Mouse (Mus musculus): ENCODE data around the gene Nid2. TPM values are rescaled to one million over a fixed set of nuclear protein-coding genes. Genes with fewer than 3 reads are reported as not detected.

The Nid2 gene
- polyA plus RNA-seq, 2 experiments, result 87.3 to 112 TPM

GRCm38 (mm10) chr14:19823321-19824142, 72.5 kb downstream of the Nid2 start, which contains the start of gene Rtraf:
Rtraf (minus strand) TSS chr14:19823824.
- Histone ChIP-seq H3K9me3 (ENCODE audit: control insufficient read depth, low read length) (no peaks in the 10 kb centered on the region), H3K4me3 (replicated peaks; ENCODE audit: low read length) (peak within 1 kb of the TSS; percentile 82), H3K27ac (replicated peaks; ENCODE audit: low read depth, low read length) (peak within 1 kb of the TSS; percentile 70), H3K9ac (ENCODE audit: low read depth, low read length, severe bottlenecking) (peak within 1 kb of the TSS; percentile 85), H3K4me1 (ENCODE audit: control insufficient read depth, insufficient read depth, low read length) (peaks cover 6% of the 10 kb centered on the region; the same call in 1 of the 2 replicates), H3K4me2 (replicated peaks; ENCODE audit: low read depth, low read length, severe bottlenecking) (peak within 1 kb of the TSS; percentile 72), H3K27me3 (ENCODE audit: control insufficient read depth, insufficient read depth, low read length) (no peaks in the 10 kb centered on the region), H3K36me3 (ENCODE audit: control insufficient read depth, insufficient read depth, low read length) (peaks cover 22% of the 10 kb centered on the region)
- 2% methylated on average over 58 of the region's 80 CpGs for WGBS
- TF ChIP-seq POLR2A (IDR thresholded peaks at IDR 0.05; ENCODE audit: borderline replicate concordance, extremely low read depth, insufficient read depth, insufficient read length), result peak; percentile 53; the same call in 1 of the 2 replicates
- ATAC-seq (ENCODE audit: low FRiP score, low read depth), result peak; percentile 99
- DNase-seq (ENCODE audit: low spot score), result peak; percentile 96

GRCm38 (mm10) chr14:19825481-19825880, 74.4 kb downstream of the Nid2 start:
- H3K4me3 ChIP-seq (replicated peaks; ENCODE audit: low read length), result no peak overlapping the region
- no peak overlapping the region for H3K9ac ChIP-seq (ENCODE audit: low read depth, low read length, severe bottlenecking)
- WGBS, result 67% methylated on average over 11 of the region's 11 CpGs
- H3K9me3 ChIP-seq (ENCODE audit: control insufficient read depth, low read length), result no peaks in the 10 kb centered on the region
- no peak overlapping the region for H3K27ac ChIP-seq (replicated peaks; ENCODE audit: low read depth, low read length)
- no peak for ATAC-seq (ENCODE audit: low FRiP score, low read depth)
- H3K4me2 ChIP-seq (replicated peaks; ENCODE audit: low read depth, low read length, severe bottlenecking), result no peak overlapping the region
- peaks cover 11% of the 10 kb centered on the region for H3K36me3 ChIP-seq (ENCODE audit: control insufficient read depth, insufficient read depth, low read length)
- no peaks in the 10 kb centered on the region for H3K27me3 ChIP-seq (ENCODE audit: control insufficient read depth, insufficient read depth, low read length)
- no peak for TF ChIP-seq POLR2A (IDR thresholded peaks at IDR 0.05; ENCODE audit: borderline replicate concordance, extremely low read depth, insufficient read depth, insufficient read length)
- DNase-seq (ENCODE audit: low spot score), result no peak
- H3K4me1 ChIP-seq (ENCODE audit: control insufficient read depth, insufficient read depth, low read length), result peaks cover 6% of the 10 kb centered on the region; the same call in 1 of the 2 replicates

DNA sequence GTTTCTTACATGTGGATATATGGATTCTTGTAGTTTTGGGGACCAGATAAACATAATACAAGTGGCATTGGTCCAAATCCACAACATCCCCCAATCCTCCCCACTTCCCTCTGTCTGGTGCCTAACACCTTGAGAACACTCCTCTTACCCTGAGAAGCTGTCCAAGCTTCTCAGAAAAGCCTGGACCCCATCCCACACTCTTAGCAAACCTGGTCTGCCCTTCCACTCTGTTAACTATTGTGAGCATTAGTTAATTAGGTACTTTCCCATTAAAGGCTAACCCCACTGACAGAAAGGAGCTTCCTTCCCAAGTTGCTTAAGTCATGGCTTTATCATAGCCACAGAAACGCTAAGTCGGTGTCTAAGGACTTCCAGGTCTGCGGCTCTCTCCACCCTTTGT, 85.2 kb downstream of the Nid2 start:
- Histone ChIP-seq H3K4me1 (ENCODE audit: control insufficient read depth, insufficient read depth, low read length) (no peaks in the 10 kb centered on the region), H3K4me3 (replicated peaks; ENCODE audit: low read length) (no peak overlapping the region)
- no peak for ATAC-seq (ENCODE audit: low FRiP score, low read depth)

DNA sequence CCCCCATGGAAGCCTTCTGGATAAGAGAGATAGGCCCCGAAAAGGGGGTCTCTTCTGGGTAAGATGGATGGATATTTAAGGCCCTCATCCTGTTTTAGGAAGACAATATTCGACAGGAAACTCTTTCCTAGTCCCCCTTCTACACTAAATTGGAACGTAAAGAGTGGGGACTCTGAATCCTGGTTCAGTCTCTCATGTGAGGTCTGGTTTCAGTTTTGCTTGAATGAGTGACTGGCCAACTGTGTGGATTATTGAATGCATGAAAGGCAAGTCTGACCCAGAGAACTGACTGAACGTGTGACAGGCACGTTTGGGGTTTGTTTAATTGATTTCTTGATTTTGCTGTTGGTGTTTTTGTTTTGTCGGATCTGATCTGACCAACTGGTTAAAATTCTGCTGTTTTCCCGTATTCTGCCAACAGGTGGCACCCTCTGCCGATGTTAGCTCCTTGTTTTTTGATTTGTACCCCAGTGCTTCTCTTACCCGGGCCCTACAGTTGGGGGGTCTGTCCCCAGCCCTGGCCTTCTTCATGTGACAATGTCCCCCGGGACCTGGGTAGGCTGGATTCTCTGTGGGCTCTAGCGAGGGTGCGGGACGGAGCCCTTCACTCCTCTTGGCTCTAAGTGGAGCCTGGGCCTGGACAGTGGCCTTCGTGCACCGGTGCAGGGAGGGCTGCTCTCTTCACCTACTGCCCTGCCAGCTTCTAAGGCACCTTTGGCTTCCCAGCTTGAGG, 88.7 kb downstream of the Nid2 start:
- no peak for TF ChIP-seq POLR2A (IDR thresholded peaks at IDR 0.05; ENCODE audit: borderline replicate concordance, extremely low read depth, insufficient read depth, insufficient read length)
- H3K36me3 ChIP-seq (ENCODE audit: control insufficient read depth, insufficient read depth, low read length), result no peaks in the 10 kb centered on the region
- no peaks in the 10 kb centered on the region for H3K27me3 ChIP-seq (ENCODE audit: control insufficient read depth, insufficient read depth, low read length)
- H3K27ac ChIP-seq (replicated peaks; ENCODE audit: low read depth, low read length), result no peak overlapping the region
- peak; percentile 34; the same call in 1 of the 2 replicates for ATAC-seq (ENCODE audit: low FRiP score, low read depth)
- WGBS, result 28% methylated on average over 15 of the region's 15 CpGs
- peak overlapping the region; percentile 29; the same call in 1 of the 2 replicates for H3K9ac ChIP-seq (ENCODE audit: low read depth, low read length, severe bottlenecking)
- H3K4me2 ChIP-seq (replicated peaks; ENCODE audit: low read depth, low read length, severe bottlenecking), result peak overlapping the region; percentile 32
- no peaks in the 10 kb centered on the region for H3K4me1 ChIP-seq (ENCODE audit: control insufficient read depth, insufficient read depth, low read length)
- H3K9me3 ChIP-seq (ENCODE audit: control insufficient read depth, low read length), result no peaks in the 10 kb centered on the region
- DNase-seq (ENCODE audit: low spot score), result peak; percentile 79
- H3K4me3 ChIP-seq (replicated peaks; ENCODE audit: low read length), result peak overlapping the region; percentile 16; the same call in 1 of the 2 replicates

More for the DNA sequence above, 85.2 kb downstream of the Nid2 start:
- WGBS, result 90% methylated on average over 3 of the region's 3 CpGs
- H3K36me3 ChIP-seq (ENCODE audit: control insufficient read depth, insufficient read depth, low read length), result no peaks in the 10 kb centered on the region
- H3K4me2 ChIP-seq (replicated peaks; ENCODE audit: low read depth, low read length, severe bottlenecking), result no peak overlapping the region
- H3K9me3 ChIP-seq (ENCODE audit: control insufficient read depth, low read length), result no peaks in the 10 kb centered on the region
- no peak overlapping the region for H3K27ac ChIP-seq (replicated peaks; ENCODE audit: low read depth, low read length)
- H3K9ac ChIP-seq (ENCODE audit: low read depth, low read length, severe bottlenecking), result no peak overlapping the region
- H3K27me3 ChIP-seq (ENCODE audit: control insufficient read depth, insufficient read depth, low read length), result no peaks in the 10 kb centered on the region
- DNase-seq (ENCODE audit: low spot score), result no peak
- TF ChIP-seq POLR2A (IDR thresholded peaks at IDR 0.05; ENCODE audit: borderline replicate concordance, extremely low read depth, insufficient read depth, insufficient read length), result no peak

- Histone ChIP-seq H3K36me3 (ENCODE audit: control insufficient read depth, insufficient read depth, low read length) (no peaks in the 10 kb centered on the region), H3K9ac (ENCODE audit: low read depth, low read length, severe bottlenecking) (no peak overlapping the region), H3K27ac (replicated peaks; ENCODE audit: low read depth, low read length) (no peak overlapping the region), H3K4me1 (ENCODE audit: control insufficient read depth, insufficient read depth, low read length) (peaks cover 5% of the 10 kb centered on the region; the same call in 1 of the 2 replicates), H3K4me2 (replicated peaks; ENCODE audit: low read depth, low read length, severe bottlenecking) (no peak overlapping the region), H3K27me3 (ENCODE audit: control insufficient read depth, insufficient read depth, low read length) (no peaks in the 10 kb centered on the region), H3K4me3 (replicated peaks; ENCODE audit: low read length) (no peak overlapping the region), H3K9me3 (ENCODE audit: control insufficient read depth, low read length) (no peaks in the 10 kb centered on the region)
- no peak for ATAC-seq (ENCODE audit: low FRiP score, low read depth)
- no peak for DNase-seq (ENCODE audit: low spot score)
- no peak for TF ChIP-seq POLR2A (IDR thresholded peaks at IDR 0.05; ENCODE audit: borderline replicate concordance, extremely low read depth, insufficient read depth, insufficient read length)
- 25% methylated on average over 3 of the region's 3 CpGs for WGBS
These were observed 102.4 kb downstream of the Nid2 start for GRCm38 (mm10) chr14:19853471-19853870.
